Mouse (Mus musculus): Measurements from ENCODE around the gene Prim1. TPM values are rescaled to one million over a fixed set of nuclear protein-coding genes. Genes with fewer than 3 reads are reported as not detected.

Prim1 gene
- polyA plus RNA-seq (2015; fragmentation: Nextera tagmentation; extraction: Ambion mirVana): 9.3 and 9.5 TPM in 2 replicates

- H3K9ac ChIP-seq (replicated peaks; ENCODE audit: low read depth): peak within 1 kb of the TSS; percentile 32; the same call in 1 of the 2 replicates
- 0 out of 2 replicates have a peak, but pooled peaks cover 3% of the 10 kb centered on the region for H3K4me1 ChIP-seq (ENCODE audit: insufficient read depth, low read depth, low read length)
- peak within 1 kb of the TSS; percentile 65 for H3K4me2 ChIP-seq (replicated peaks; ENCODE audit: low read depth, low read length)
- no peaks in the 10 kb centered on the region for H3K36me3 ChIP-seq (ENCODE audit: insufficient read depth, low read length)
- peak within 1 kb of the TSS; percentile 53 for H3K4me3 ChIP-seq (ENCODE audit: low read depth, low read length)
- ATAC-seq (peak; percentile 92), DNase-seq (ENCODE audit: low spot score) (peak; percentile 81)
- WGBS: 4% methylated on average over 31 of the region's 31 CpGs
- H3K9me3 ChIP-seq (ENCODE audit: low read length): no peaks in the 10 kb centered on the region
- TF ChIP-seq EP300 (IDR thresholded peaks at IDR 0.05): no peak
- TF ChIP-seq CTCF (IDR thresholded peaks at IDR 0.05): peak; percentile 25
- no peaks in the 10 kb centered on the region for H3K27me3 ChIP-seq (replicated peaks; ENCODE audit: insufficient read depth, low read length)
- H3K27ac ChIP-seq (ENCODE audit: low read length): no peak within 1 kb of the TSS
Measured at GRCm38 (mm10) chr10:128015068-128015934, at the start of gene Prim1. Gene Prim1, plus strand, starts transcription at chr10:128015168.

GRCm38 (mm10) chr10:127966506-127966905 is 48.5 kb upstream of the Prim1 start:
- Histone ChIP-seq H3K27ac (ENCODE audit: low read length) (no peak overlapping the region), H3K9me3 (ENCODE audit: low read length) (no peaks in the 10 kb centered on the region), H3K4me2 (replicated peaks; ENCODE audit: low read depth, low read length) (no peak overlapping the region), H3K4me1 (ENCODE audit: insufficient read depth, low read depth, low read length) (no peaks in the 10 kb centered on the region), H3K27me3 (replicated peaks; ENCODE audit: insufficient read depth, low read length) (no peaks in the 10 kb centered on the region), H3K4me3 (ENCODE audit: low read depth, low read length) (no peak overlapping the region), H3K9ac (replicated peaks; ENCODE audit: low read depth) (no peak overlapping the region), H3K36me3 (ENCODE audit: insufficient read depth, low read length) (no peaks in the 10 kb centered on the region)
- 84% methylated on average over 6 of the region's 6 CpGs for WGBS
- ATAC-seq (no peak), DNase-seq (ENCODE audit: low spot score) (no peak)
- TF ChIP-seq EP300 (IDR thresholded peaks at IDR 0.05) (no peak), CTCF (IDR thresholded peaks at IDR 0.05) (no peak)

- Histone ChIP-seq H3K36me3 (ENCODE audit: insufficient read depth, low read length) (no peaks in the 10 kb centered on the region), H3K9me3 (ENCODE audit: low read length) (no peaks in the 10 kb centered on the region), H3K4me3 (ENCODE audit: low read depth, low read length) (no peak overlapping the region), H3K27me3 (replicated peaks; ENCODE audit: insufficient read depth, low read length) (no peaks in the 10 kb centered on the region), H3K27ac (ENCODE audit: low read length) (no peak overlapping the region), H3K4me2 (replicated peaks; ENCODE audit: low read depth, low read length) (no peak overlapping the region), H3K4me1 (ENCODE audit: insufficient read depth, low read depth, low read length) (no peaks in the 10 kb centered on the region), H3K9ac (replicated peaks; ENCODE audit: low read depth) (no peak overlapping the region)
- 43% methylated on average over 4 of the region's 4 CpGs for WGBS
- ATAC-seq: no peak
- no peak for DNase-seq (ENCODE audit: low spot score)
- TF ChIP-seq EP300 (IDR thresholded peaks at IDR 0.05) (no peak), CTCF (IDR thresholded peaks at IDR 0.05) (no peak)
Measured at GRCm38 (mm10) chr10:127969820-127970219, 45.1 kb upstream of the Prim1 start.

GRCm38 (mm10) chr10:127970359-127970831 is 44.6 kb upstream of the Prim1 start:
- Histone ChIP-seq H3K4me2 (replicated peaks; ENCODE audit: low read depth, low read length) (no peak overlapping the region), H3K9me3 (ENCODE audit: low read length) (no peaks in the 10 kb centered on the region), H3K36me3 (ENCODE audit: insufficient read depth, low read length) (no peaks in the 10 kb centered on the region), H3K9ac (replicated peaks; ENCODE audit: low read depth) (no peak overlapping the region), H3K27me3 (replicated peaks; ENCODE audit: insufficient read depth, low read length) (no peaks in the 10 kb centered on the region), H3K27ac (ENCODE audit: low read length) (no peak overlapping the region), H3K4me3 (ENCODE audit: low read depth, low read length) (no peak overlapping the region), H3K4me1 (ENCODE audit: insufficient read depth, low read depth, low read length) (no peaks in the 10 kb centered on the region)
- DNase-seq (ENCODE audit: low spot score) (no peak), ATAC-seq (no peak)
- 66% methylated on average over 3 of the region's 3 CpGs for WGBS
- TF ChIP-seq CTCF (IDR thresholded peaks at IDR 0.05): no peak
- TF ChIP-seq EP300 (IDR thresholded peaks at IDR 0.05): no peak

GRCm38 (mm10) chr10:127971135-127971534 is 43.8 kb upstream of the Prim1 start:
- ATAC-seq: no peak
- 49% methylated on average over 3 of the region's 3 CpGs for WGBS
- no peak overlapping the region for H3K9ac ChIP-seq (replicated peaks; ENCODE audit: low read depth)

GRCm38 (mm10) chr10:127974062-127974461 is 40.9 kb upstream of the Prim1 start:
- TF ChIP-seq EP300 (IDR thresholded peaks at IDR 0.05) (no peak), CTCF (IDR thresholded peaks at IDR 0.05) (no peak)
- DNase-seq (ENCODE audit: low spot score): no peak
- Histone ChIP-seq H3K9me3 (ENCODE audit: low read length) (no peaks in the 10 kb centered on the region), H3K4me3 (ENCODE audit: low read depth, low read length) (no peak overlapping the region), H3K4me2 (replicated peaks; ENCODE audit: low read depth, low read length) (no peak overlapping the region), H3K9ac (replicated peaks; ENCODE audit: low read depth) (no peak overlapping the region), H3K4me1 (ENCODE audit: insufficient read depth, low read depth, low read length) (no peaks in the 10 kb centered on the region), H3K27me3 (replicated peaks; ENCODE audit: insufficient read depth, low read length) (no peaks in the 10 kb centered on the region), H3K36me3 (ENCODE audit: insufficient read depth, low read length) (no peaks in the 10 kb centered on the region), H3K27ac (ENCODE audit: low read length) (no peak overlapping the region)
- 76% methylated on average over 3 of the region's 3 CpGs for WGBS
- ATAC-seq: no peak

More at GRCm38 (mm10) chr10:127971135-127971534, 43.8 kb upstream of the Prim1 start:
- no peak overlapping the region for H3K4me3 ChIP-seq (ENCODE audit: low read depth, low read length)
- no peaks in the 10 kb centered on the region for H3K9me3 ChIP-seq (ENCODE audit: low read length)
- no peak for DNase-seq (ENCODE audit: low spot score)
- no peaks in the 10 kb centered on the region for H3K36me3 ChIP-seq (ENCODE audit: insufficient read depth, low read length)
- H3K27ac ChIP-seq (ENCODE audit: low read length): no peak overlapping the region
- no peak for TF ChIP-seq EP300 (IDR thresholded peaks at IDR 0.05)
- no peak for TF ChIP-seq CTCF (IDR thresholded peaks at IDR 0.05)
- H3K4me2 ChIP-seq (replicated peaks; ENCODE audit: low read depth, low read length): no peak overlapping the region
- no peaks in the 10 kb centered on the region for H3K4me1 ChIP-seq (ENCODE audit: insufficient read depth, low read depth, low read length)
- H3K27me3 ChIP-seq (replicated peaks; ENCODE audit: insufficient read depth, low read length): no peaks in the 10 kb centered on the region

Data from lung, postnatal 0 days (tissue).